Mouse (Mus musculus): ENCODE measurements at regions not wholly inside any gene's neighbourhood (a gene's known extent, or its start where the extent isn't known, plus 50 kb on each side); places are given as distances from the start of the nearest gene placed in this dataset.

DNA sequence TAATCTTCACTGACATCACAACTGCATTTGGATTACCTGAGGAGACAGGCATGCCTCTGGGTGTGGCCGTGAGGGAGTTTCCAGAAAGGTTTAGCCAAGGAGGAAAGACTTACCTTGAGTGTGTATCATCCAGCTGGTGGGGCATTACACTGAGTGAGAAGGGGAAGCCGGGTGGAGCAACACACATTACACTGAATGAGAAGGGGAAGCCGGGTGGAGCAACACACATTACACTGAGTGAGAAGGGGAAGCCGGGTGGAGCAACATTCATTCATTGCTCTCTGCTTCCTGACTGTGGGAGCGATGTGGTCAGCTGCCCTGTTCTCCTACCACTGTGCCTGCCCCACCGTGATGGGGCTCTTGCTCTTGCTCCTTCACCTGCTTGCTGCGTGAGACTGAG, 182.3 kb downstream of the Sh3bp4 start:
- H3K36me3 ChIP-seq (ENCODE audit: control insufficient read depth in 1 of 2, insufficient read depth in 2 of 2, low read length in 2 of 2): no peaks in the 10 kb centered on the region
- H3K9me3 ChIP-seq (replicated peaks; ENCODE audit: insufficient read depth, low read length): no peaks in the 10 kb centered on the region
- H3K79me2 ChIP-seq (ENCODE audit: control insufficient read depth, insufficient read depth, low read length, poor library complexity): no peaks in the 10 kb centered on the region
- H3K27ac ChIP-seq (ENCODE audit: control insufficient read depth, low read depth, low read length): no peak overlapping the region
- H3K9ac ChIP-seq (ENCODE audit: control insufficient read depth, low read depth, low read length, poor library complexity, severe bottlenecking): no peak overlapping the region
- no peak overlapping the region for H3K4me3 ChIP-seq (ENCODE audit: control insufficient read depth in 1 of 2, insufficient read depth in 1 of 2, low read depth in 2 of 2, low read length in 2 of 2)
- TF ChIP-seq MAX (IDR thresholded peaks at IDR 0.05; ENCODE audit: low read length) (no peak), CTCF (IDR thresholded peaks at IDR 0.05 in 2 of 3, conservative IDR thresholded peaks at IDR 0.05 in 1 of 3; ENCODE audit: control insufficient read depth in 1 of 3, insufficient read depth in 1 of 3, low read depth in 2 of 3, low read length in 3 of 3, poor library complexity in 1 of 3, severe bottlenecking in 1 of 3) (no peak), JUND (IDR thresholded peaks at IDR 0.05; ENCODE audit: low read depth, low read length) (no peak), GATA1 (IDR thresholded peaks at IDR 0.05; ENCODE audit: low read depth, low read length) (no peak), TCF12 (IDR thresholded peaks at IDR 0.05; ENCODE audit: low read depth, low read length) (no peak), E2F4 (IDR thresholded peaks at IDR 0.05; ENCODE audit: borderline replicate concordance, low read depth, low read length) (no peak), RCOR1 (IDR thresholded peaks at IDR 0.05; ENCODE audit: low read depth, low read length) (no peak), HCFC1 (IDR thresholded peaks at IDR 0.05; ENCODE audit: low read depth, low read length) (no peak), MYC (IDR thresholded peaks at IDR 0.05; ENCODE audit: low read depth, low read length) (no peak), MYB (IDR thresholded peaks at IDR 0.05; ENCODE audit: low read depth, low read length) (no peak), GABPA (IDR thresholded peaks at IDR 0.05; ENCODE audit: low read depth, low read length) (no peak), RAD21 (IDR thresholded peaks at IDR 0.05; ENCODE audit: low read depth, low read length) (no peak), TAL1 (IDR thresholded peaks at IDR 0.05; ENCODE audit: low read length) (no peak), ZNF384 (IDR thresholded peaks at IDR 0.05; ENCODE audit: low read depth, low read length) (no peak)
- H3K27me3 ChIP-seq (ENCODE audit: control insufficient read depth in 1 of 2, insufficient read depth in 2 of 2, low read length in 2 of 2): no peaks in the 10 kb centered on the region
- H3K4me1 ChIP-seq (ENCODE audit: control insufficient read depth in 1 of 2, insufficient read depth in 2 of 2, low read length in 2 of 2): no peaks in the 10 kb centered on the region
- DNase-seq (ENCODE audit: low read depth, low spot score): no peak

DNA sequence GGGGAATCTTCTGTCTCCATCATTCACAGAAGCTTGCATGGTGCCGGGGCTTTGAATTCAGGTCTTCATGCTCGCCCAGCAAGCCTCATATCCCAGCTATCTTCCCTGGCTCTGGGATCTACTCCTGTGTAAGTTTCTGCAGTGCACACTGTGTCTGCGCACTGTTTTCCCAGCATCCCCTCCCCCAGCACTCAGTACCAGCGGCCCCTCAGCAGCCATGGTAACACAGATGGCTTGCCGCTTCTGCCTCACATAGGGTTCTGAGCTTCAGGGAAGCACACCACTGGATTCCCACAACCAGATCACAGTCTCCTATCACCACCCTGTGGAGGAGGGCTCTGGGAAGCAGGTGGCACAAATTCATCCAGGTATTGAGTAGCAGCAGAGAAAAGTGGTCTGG, 187.7 kb downstream of the Sh3bp4 start:
- DNase-seq (ENCODE audit: low read depth, low spot score): no peak
- H3K79me2 ChIP-seq (ENCODE audit: control insufficient read depth, insufficient read depth, low read length, poor library complexity): no peaks in the 10 kb centered on the region
- no peak overlapping the region for H3K4me3 ChIP-seq (ENCODE audit: control insufficient read depth in 1 of 2, insufficient read depth in 1 of 2, low read depth in 2 of 2, low read length in 2 of 2)
- H3K9me3 ChIP-seq (replicated peaks; ENCODE audit: insufficient read depth, low read length): no peaks in the 10 kb centered on the region
- no peaks in the 10 kb centered on the region for H3K36me3 ChIP-seq (ENCODE audit: control insufficient read depth in 1 of 2, insufficient read depth in 2 of 2, low read length in 2 of 2)
- no peak overlapping the region for H3K9ac ChIP-seq (ENCODE audit: control insufficient read depth, low read depth, low read length, poor library complexity, severe bottlenecking)
- no peak for TF ChIP-seq KAT2A (conservative IDR thresholded peaks at IDR 0.05; ENCODE audit: low read depth, low read length)
- TF ChIP-seq MAZ (IDR thresholded peaks at IDR 0.05; ENCODE audit: low read depth, low read length): no peak
- no peak for TF ChIP-seq SIN3A (IDR thresholded peaks at IDR 0.05; ENCODE audit: low read length)
- TF ChIP-seq JUND (IDR thresholded peaks at IDR 0.05; ENCODE audit: low read depth, low read length): no peak
- no peak for TF ChIP-seq TCF12 (IDR thresholded peaks at IDR 0.05; ENCODE audit: low read depth, low read length)
- no peak for TF ChIP-seq USF2 (IDR thresholded peaks at IDR 0.05; ENCODE audit: borderline replicate concordance in 1 of 2, insufficient read depth in 1 of 2, low read depth in 1 of 2, low read length in 2 of 2)
- TF ChIP-seq MAFK (IDR thresholded peaks at IDR 0.05; ENCODE audit: borderline replicate concordance, low read depth, low read length): no peak
- no peak for TF ChIP-seq ZKSCAN1 (IDR thresholded peaks at IDR 0.05; ENCODE audit: low read depth, low read length)
- TF ChIP-seq GATA1 (IDR thresholded peaks at IDR 0.05; ENCODE audit: low read depth, low read length): no peak
- no peak for TF ChIP-seq MXI1 (IDR thresholded peaks at IDR 0.05; ENCODE audit: low read depth, low read length)
- no peak for TF ChIP-seq ZMIZ1 (IDR thresholded peaks at IDR 0.05; ENCODE audit: low read depth, low read length)
- TF ChIP-seq TBP (IDR thresholded peaks at IDR 0.05; ENCODE audit: low read depth, low read length): no peak
- no peak for TF ChIP-seq CTCF (IDR thresholded peaks at IDR 0.05 in 2 of 3, conservative IDR thresholded peaks at IDR 0.05 in 1 of 3; ENCODE audit: control insufficient read depth in 1 of 3, insufficient read depth in 1 of 3, low read depth in 2 of 3, low read length in 3 of 3, poor library complexity in 1 of 3, severe bottlenecking in 1 of 3)
- H3K27me3 ChIP-seq (ENCODE audit: control insufficient read depth in 1 of 2, insufficient read depth in 2 of 2, low read length in 2 of 2): no peaks in the 10 kb centered on the region
- H3K27ac ChIP-seq (ENCODE audit: control insufficient read depth, low read depth, low read length): no peak overlapping the region
- H3K4me1 ChIP-seq (ENCODE audit: control insufficient read depth in 1 of 2, insufficient read depth in 2 of 2, low read length in 2 of 2): no peaks in the 10 kb centered on the region
